Mouse (Mus musculus) brown adipose tissue, adult 24 weeks (tissue): Measurements from ENCODE around the gene Col5a1. TPM values are rescaled to one million over a fixed set of nuclear protein-coding genes. Genes with fewer than 3 reads are reported as not detected.

Experiments
- H3K27ac ChIP-seq: fragments of 200-500 bp; replicated peaks from 2 replicates; pipeline ENCODE4 v1.5.1; 2012; ENCODE audit warnings: low read depth, mild to moderate bottlenecking, low read length
- H3K4me1 ChIP-seq: fragments of 200-500 bp; 2 replicates; pipeline ENCODE4 v1.6.1; 2012; ENCODE audit warnings: low read length, mixed read lengths; ENCODE audit not compliant: control insufficient read depth, insufficient read depth, insufficient read length
- H3K4me3 ChIP-seq: fragments of 200-500 bp; 2 replicates; pipeline ENCODE4 v1.5.1; 2012; ENCODE audit warnings: low read depth, mild to moderate bottlenecking, low read length, moderate library complexity; ENCODE audit not compliant: insufficient read depth
- polyA plus RNA-seq: library from polyadenylated mRNA; stranded (reverse); fragments of >200 nt; gene quantifications from 2 replicates; pipeline ENCODE4 v1.2.4, GENCODE M21; 2012; ENCODE audit not compliant: missing spikeins, insufficient read depth, insufficient read length

Col5a1 gene
- polyA plus RNA-seq, 1 experiment, result 10.2 TPM

DNA sequence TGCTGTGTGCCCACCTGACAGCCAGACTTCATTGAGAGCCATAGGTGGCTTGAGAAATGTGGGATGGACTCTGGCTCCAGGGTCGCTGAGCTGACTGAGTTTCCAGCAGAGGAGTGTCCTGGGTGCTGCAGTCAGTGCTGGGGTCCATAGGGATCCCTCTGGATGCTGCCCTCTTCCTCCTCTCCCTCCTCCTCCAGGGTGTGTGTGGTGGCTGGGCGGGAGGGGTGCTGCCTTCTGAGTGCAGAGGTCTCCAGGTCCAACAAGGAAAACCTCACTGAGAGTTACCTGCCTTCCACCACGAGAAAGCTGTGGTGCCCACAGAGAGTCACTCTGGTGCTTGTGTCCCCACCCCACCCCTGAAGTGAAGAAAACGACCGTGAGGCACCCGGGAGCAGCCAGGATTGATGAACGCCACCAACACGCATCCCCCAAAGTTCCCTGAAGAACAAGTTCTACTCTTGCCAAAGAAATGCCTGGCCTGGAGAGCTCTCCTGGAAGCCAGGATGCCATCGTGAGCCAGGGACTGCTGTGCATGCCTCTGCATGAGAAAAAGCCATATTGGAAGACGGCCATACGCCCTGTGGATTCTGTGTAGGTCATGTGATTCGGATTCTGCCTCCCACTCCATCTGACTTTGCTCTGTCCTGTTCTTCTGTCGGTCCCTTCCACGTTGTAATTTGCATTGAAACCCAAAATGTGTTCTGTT, 152.3 kb downstream of the Col5a1 start:
- Histone ChIP-seq H3K27ac (no peak overlapping the region), H3K4me1 (peaks cover 12% of the 10 kb centered on the region), H3K4me3 (no peak overlapping the region)

DNA sequence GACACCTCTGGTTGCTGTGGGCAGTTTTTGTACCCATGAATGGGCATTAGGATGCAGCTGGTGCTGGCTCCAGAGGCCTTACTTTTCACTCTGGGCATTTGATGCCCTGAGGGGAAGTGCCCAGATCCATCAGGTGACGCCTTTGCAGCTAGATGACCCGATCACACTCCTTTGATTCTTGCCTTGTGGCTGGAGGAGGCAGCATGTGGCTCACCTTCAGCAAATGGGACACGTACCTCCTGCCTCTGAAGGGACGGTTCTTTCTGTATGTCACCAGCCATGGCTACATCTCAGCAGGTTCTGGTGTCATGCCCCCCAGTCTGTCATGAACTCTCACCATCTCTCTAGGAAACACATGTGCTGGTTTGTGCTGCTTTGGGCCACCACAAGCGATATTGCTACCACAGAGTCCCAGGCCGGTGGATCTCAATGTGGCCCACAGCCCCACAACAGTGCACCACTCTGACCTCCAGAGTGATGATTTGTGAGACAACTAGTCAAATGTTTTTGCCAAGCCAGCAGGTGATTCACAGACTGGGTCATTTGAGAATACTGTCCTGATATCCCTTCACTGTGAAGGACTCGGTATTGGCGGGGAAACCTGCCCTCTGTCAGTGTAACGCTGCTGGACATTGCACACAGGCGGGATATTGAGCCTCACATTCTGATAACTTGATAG, 153.6 kb downstream of the Col5a1 start:
- Histone ChIP-seq H3K4me1 (peaks cover 12% of the 10 kb centered on the region), H3K4me3 (no peak overlapping the region), H3K27ac (no peak overlapping the region)

GRCm38 (mm10) chr2:28040466-28040865, 154.2 kb downstream of the Col5a1 start:
- Histone ChIP-seq H3K4me3 (no peak overlapping the region), H3K4me1 (peaks cover 12% of the 10 kb centered on the region), H3K27ac (no peak overlapping the region)

GRCm38 (mm10) chr2:28044920-28045598, 158.8 kb downstream of the Col5a1 start:
- Histone ChIP-seq H3K4me1 (no peaks in the 10 kb centered on the region), H3K4me3 (no peak overlapping the region), H3K27ac (no peak overlapping the region)

DNA sequence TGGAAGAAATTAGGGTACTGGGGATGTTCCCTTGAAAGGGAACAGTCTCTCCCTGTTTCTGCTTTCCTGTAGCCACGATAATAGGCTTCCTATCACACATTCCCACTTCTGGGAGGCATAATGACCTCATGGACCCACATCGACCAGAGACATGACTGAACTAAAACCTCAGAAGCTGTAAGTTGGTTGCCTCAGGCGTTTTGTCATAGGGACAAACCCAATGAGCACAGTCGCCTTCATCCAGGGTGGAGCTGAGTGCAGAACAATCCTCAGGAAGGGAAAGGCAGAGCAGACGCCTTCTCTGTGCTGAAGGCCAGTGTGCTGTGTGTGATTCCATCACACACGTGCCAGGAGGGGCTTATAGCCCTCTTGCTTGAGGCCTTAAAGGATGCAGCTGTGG, 160.1 kb downstream of the Col5a1 start:
- no peak overlapping the region for H3K4me3 ChIP-seq

GRCm38 (mm10) chr2:28047092-28047491, 160.9 kb downstream of the Col5a1 start:
- no peak overlapping the region for H3K27ac ChIP-seq
- no peaks in the 10 kb centered on the region for H3K4me1 ChIP-seq
- H3K4me3 ChIP-seq, result no peak overlapping the region

More for the DNA sequence above, 160.1 kb downstream of the Col5a1 start:
- no peaks in the 10 kb centered on the region for H3K4me1 ChIP-seq
- H3K27ac ChIP-seq, result no peak overlapping the region

GRCm38 (mm10) chr2:28059922-28060321, 173.7 kb downstream of the Col5a1 start:
- no peak overlapping the region for H3K4me3 ChIP-seq
- no peaks in the 10 kb centered on the region for H3K4me1 ChIP-seq
- no peak overlapping the region for H3K27ac ChIP-seq

DNA sequence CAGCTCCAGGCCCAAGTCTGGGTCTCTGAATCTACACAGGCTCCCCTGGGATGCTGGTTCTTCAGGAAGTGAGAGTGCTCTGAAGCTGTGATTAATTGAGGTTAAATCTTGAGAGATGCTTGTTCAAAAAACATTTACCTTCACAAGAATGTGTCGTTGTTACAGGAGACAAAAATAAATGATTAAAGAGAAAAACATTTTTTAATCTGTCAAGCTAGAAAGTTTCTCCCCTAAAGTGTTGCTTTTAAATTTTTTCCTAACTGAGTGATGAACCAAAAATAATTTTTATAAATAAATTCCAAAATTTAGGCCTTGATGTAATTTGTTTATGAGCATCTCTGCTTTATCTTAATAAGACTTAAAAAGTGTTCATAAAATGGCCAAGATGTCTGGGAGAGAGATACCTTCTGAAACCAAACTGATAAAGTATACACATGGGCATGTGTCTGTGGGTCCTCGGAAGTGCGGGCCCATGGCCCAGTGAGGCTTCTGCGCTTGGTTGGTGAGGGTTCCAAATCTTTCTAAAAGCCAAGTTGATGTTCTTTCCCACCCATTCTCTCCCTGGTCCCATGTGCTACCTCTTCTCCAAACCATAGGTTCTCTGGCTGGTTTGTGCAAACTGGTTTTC, 177.6 kb downstream of the Col5a1 start:
- Histone ChIP-seq H3K27ac (no peak overlapping the region), H3K4me1 (no peaks in the 10 kb centered on the region), H3K4me3 (no peak overlapping the region)

DNA sequence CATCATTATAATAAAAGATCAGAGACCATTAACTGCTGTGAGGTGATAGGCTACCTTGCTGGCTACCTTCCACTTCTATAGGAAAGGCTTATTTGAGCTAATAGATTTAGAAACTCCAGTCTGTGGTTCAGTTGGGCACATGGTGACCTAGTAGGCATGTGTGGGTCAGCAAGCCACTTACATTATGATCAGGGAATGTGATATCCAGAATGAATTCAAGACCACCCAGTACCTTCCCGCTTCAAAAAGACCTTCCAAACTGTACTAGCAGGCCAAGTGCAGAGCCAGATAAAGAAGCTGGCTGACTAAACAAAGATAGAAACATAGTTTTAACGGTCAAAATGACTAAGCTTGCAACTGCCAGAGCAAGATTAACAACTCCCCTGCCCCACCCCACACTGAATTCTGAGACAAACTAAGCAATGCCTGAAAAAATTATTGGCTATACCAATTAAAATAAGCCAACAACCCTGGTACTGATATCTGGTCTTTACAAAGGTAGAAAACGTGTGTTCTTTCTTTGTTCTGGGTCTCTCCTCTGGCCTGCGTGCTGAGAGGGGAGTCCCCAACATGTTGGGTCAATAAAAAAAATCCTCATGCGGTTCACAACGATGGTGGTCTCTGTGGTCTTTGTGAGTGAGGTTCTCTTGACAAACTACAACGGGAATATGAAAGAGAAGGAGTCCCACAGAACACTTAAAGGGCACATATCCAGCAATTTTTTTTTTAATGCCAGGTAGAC, 178.3 kb downstream of the Col5a1 start:
- H3K27ac ChIP-seq, result no peak overlapping the region
- H3K4me3 ChIP-seq, result no peak overlapping the region
- no peaks in the 10 kb centered on the region for H3K4me1 ChIP-seq

- Histone ChIP-seq H3K27ac (no peak overlapping the region), H3K4me1 (no peaks in the 10 kb centered on the region), H3K4me3 (no peak overlapping the region)
These were observed 178.9 kb downstream of the Col5a1 start for GRCm38 (mm10) chr2:28065081-28065651.

DNA sequence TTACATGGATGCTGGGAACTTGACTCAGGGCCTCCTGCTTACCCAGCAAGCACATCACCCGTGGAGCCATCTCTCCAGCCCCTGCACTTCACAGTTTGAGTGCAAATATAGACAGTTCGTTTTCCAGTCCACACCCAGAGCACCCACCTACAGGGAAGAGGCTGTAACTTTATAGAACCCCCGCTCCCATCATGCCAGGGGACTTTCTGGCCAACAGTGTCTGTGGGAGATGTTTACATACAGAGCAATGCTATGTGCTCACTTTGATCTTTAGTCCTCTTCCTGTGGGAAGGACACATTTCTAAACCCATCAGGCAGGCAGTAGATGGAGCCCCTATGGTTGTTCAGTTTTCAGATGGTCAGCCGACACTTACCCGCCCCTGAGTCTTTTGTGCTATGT, 180.5 kb downstream of the Col5a1 start:
- Histone ChIP-seq H3K4me3 (no peak overlapping the region), H3K4me1 (no peaks in the 10 kb centered on the region), H3K27ac (no peak overlapping the region)

GRCm38 (mm10) chr2:28067175-28067574, 180.9 kb downstream of the Col5a1 start:
- Histone ChIP-seq H3K27ac (no peak overlapping the region), H3K4me1 (no peaks in the 10 kb centered on the region), H3K4me3 (no peak overlapping the region)

GRCm38 (mm10) chr2:28067821-28068536, 181.8 kb downstream of the Col5a1 start:
- no peak overlapping the region for H3K27ac ChIP-seq
- no peaks in the 10 kb centered on the region for H3K4me1 ChIP-seq
- no peak overlapping the region for H3K4me3 ChIP-seq

GRCm38 (mm10) chr2:28068537-28068878, 182.3 kb downstream of the Col5a1 start:
- Histone ChIP-seq H3K4me3 (no peak overlapping the region), H3K4me1 (no peaks in the 10 kb centered on the region), H3K27ac (no peak overlapping the region)
